Comparison of ENCODE assay signal across 8 mouse cellular contexts in genomic region chr1:137899305-137899704, GRCm38 (mm10).
DNase-seq lines count a peak whose midpoint lies in the region; ATAC-seq lines count a peak whose summit lies in the region.

No protein-coding gene starts in this region.

- H3K27ac ChIP-seq in forebrain, embryonic 12.5 days, result peak overlapping the region; percentile 97
- H3K27ac ChIP-seq in limb, embryonic 11.5 days (replicated peaks; ENCODE audit: low read depth, low read length), result peak overlapping the region; percentile 80
- H3K27ac ChIP-seq in neural tube, embryonic 15.5 days (replicated peaks), result peak overlapping the region; percentile 93

- H3K4me1 ChIP-seq in forebrain, embryonic 12.5 days, result peaks cover 25% of the 10 kb centered on the region
- H3K4me1 ChIP-seq in limb, embryonic 11.5 days (ENCODE audit: control insufficient read depth, insufficient read depth, low read length), result peaks cover 4% of the 10 kb centered on the region
- peaks cover 14% of the 10 kb centered on the region for H3K4me1 ChIP-seq in neural tube, embryonic 15.5 days

- no peaks in the 10 kb centered on the region for H3K36me3 ChIP-seq in forebrain, embryonic 12.5 days (replicated peaks)
- no peaks in the 10 kb centered on the region for H3K36me3 ChIP-seq in limb, embryonic 11.5 days (ENCODE audit: control insufficient read depth, insufficient read depth, low read length)
- no peaks in the 10 kb centered on the region for H3K36me3 ChIP-seq in neural tube, embryonic 15.5 days

- H3K9ac ChIP-seq in forebrain, embryonic 12.5 days, result peak overlapping the region; percentile 87
- peak overlapping the region; percentile 83 for H3K9ac ChIP-seq in limb, embryonic 11.5 days (ENCODE audit: low read length)
- peak overlapping the region; percentile 71 for H3K9ac ChIP-seq in neural tube, embryonic 15.5 days (replicated peaks)

- H3K4me2 ChIP-seq in forebrain, embryonic 12.5 days, result peak overlapping the region; percentile 56
- peak overlapping the region; percentile 62 for H3K4me2 ChIP-seq in limb, embryonic 11.5 days (ENCODE audit: low read depth, severe bottlenecking)
- peak overlapping the region; percentile 69 for H3K4me2 ChIP-seq in neural tube, embryonic 15.5 days

- H3K4me3 ChIP-seq in forebrain, embryonic 12.5 days (replicated peaks), result peak overlapping the region; percentile 76
- peak overlapping the region; percentile 63 for H3K4me3 ChIP-seq in limb, embryonic 11.5 days (ENCODE audit: low read depth, low read length)
- peak overlapping the region; percentile 61 for H3K4me3 ChIP-seq in neural tube, embryonic 15.5 days (replicated peaks)

- 1% methylated on average over 6 of the region's 6 CpGs for WGBS in forebrain, embryonic 12.5 days
- 7% methylated on average over 6 of the region's 6 CpGs for WGBS in limb, embryonic 11.5 days
- WGBS in neural tube, embryonic 15.5 days, result 1% methylated on average over 6 of the region's 6 CpGs

- H3K27me3 ChIP-seq in forebrain, embryonic 12.5 days, result no peaks in the 10 kb centered on the region
- no peaks in the 10 kb centered on the region for H3K27me3 ChIP-seq in limb, embryonic 11.5 days (ENCODE audit: control insufficient read depth, insufficient read depth, low read length)
- H3K27me3 ChIP-seq in neural tube, embryonic 15.5 days (replicated peaks), result no peaks in the 10 kb centered on the region

- H3K9me3 ChIP-seq in forebrain, embryonic 12.5 days, result no peaks in the 10 kb centered on the region
- no peaks in the 10 kb centered on the region for H3K9me3 ChIP-seq in limb, embryonic 11.5 days (ENCODE audit: control insufficient read depth, low read length)
- no peaks in the 10 kb centered on the region for H3K9me3 ChIP-seq in neural tube, embryonic 15.5 days (replicated peaks)

- ATAC-seq in forebrain, embryonic 12.5 days (ENCODE audit: low FRiP score), result no peak
- ATAC-seq in limb, embryonic 11.5 days (ENCODE audit: insufficient number of reproducible peaks, low FRiP score, low TSS enrichment, low read depth), result no peak
- no peak for ATAC-seq in neural tube, embryonic 15.5 days (ENCODE audit: low FRiP score)

- intact Hi-C loops in left cerebral cortex, postnatal 14 days (cut with DNase I), result loop anchor here (10.0 kb wide), 2 partner anchors 115 to 565 kb away; no protein-coding TSS in a partner anchor

- peak; percentile 47 to 50 for DNase-seq in cerebellum, postnatal 14 days
- no peak for DNase-seq in cerebellum, adult 9-11 months
- DNase-seq in 3T3-L1 (ENCODE audit: low read depth, low spot score), result peak; percentile 46
- DNase-seq in limb, embryonic 11.5 days (ENCODE audit: low spot score), result peak; percentile 41
- no peak for DNase-seq in testis, postnatal 10 days (ENCODE audit: low spot score)
- DNase-seq in left cerebral cortex, postnatal 14 days (ENCODE audit: low spot score in 2 of 2), result no peak

Comparison
In these comparisons a context has a peak if more than half of its experiments do, and no peak if none do; other contexts are left out.
1. DNase-seq: peak in cerebellum, postnatal 14 days (2 of 2), 3T3-L1 (single experiment) and limb, embryonic 11.5 days (single experiment); none in cerebellum, adult 9-11 months (single experiment), testis, postnatal 10 days (single experiment) and left cerebral cortex, postnatal 14 days (0 of 2).
2. Peak in every context shown above with its lines, with median percentiles within 50 percentile points of each other: H3K27ac ChIP-seq, H3K4me2 ChIP-seq, H3K4me3 ChIP-seq and H3K9ac ChIP-seq.